Mouse (Mus musculus) left cerebral cortex, adult 9 months (tissue): Measurements from ENCODE around the gene Srgap1.

Experiments
- DNase-seq, 2 experiments: peaks; one replicate each; pipeline ENCODE4 v3.0.0; 2022; ENCODE audit warnings: low spot score in 2 of 2

Srgap1 gene

GRCm38 (mm10) chr10:121764469-121765173, 282.5 kb downstream of the Srgap1 start:
- DNase-seq: no peak

- no peak for DNase-seq
Observed at GRCm38 (mm10) chr10:121763191-121763590, 283.9 kb downstream of the Srgap1 start.

- no peak for DNase-seq
Observed at GRCm38 (mm10) chr10:121762141-121762540, 285.0 kb downstream of the Srgap1 start.

- DNase-seq: no peak
Observed at GRCm38 (mm10) chr10:121759095-121759494, 288.0 kb downstream of the Srgap1 start.

- no peak for DNase-seq
Observed at GRCm38 (mm10) chr10:121756677-121757076, 290.4 kb downstream of the Srgap1 start.

- no peak for DNase-seq
Observed at GRCm38 (mm10) chr10:121755822-121756221, 291.3 kb downstream of the Srgap1 start.

- no peak for DNase-seq
Observed at GRCm38 (mm10) chr10:121754237-121754636, 292.9 kb downstream of the Srgap1 start.

GRCm38 (mm10) chr10:121750175-121750574, 296.9 kb downstream of the Srgap1 start:
- peak; percentile 55 to 72 for DNase-seq

GRCm38 (mm10) chr10:121742336-121742735, 304.8 kb downstream of the Srgap1 start:
- no peak for DNase-seq

GRCm38 (mm10) chr10:121739548-121740505, 307.3 kb downstream of the Srgap1 start, which contains the start of gene BC048403:
Gene BC048403 (plus strand): TSS chr10:121739937.
- DNase-seq: peak; percentile 66 to 79

GRCm38 (mm10) chr10:121737256-121737655, 309.9 kb downstream of the Srgap1 start:
- no peak for DNase-seq

- DNase-seq: no peak
Observed at GRCm38 (mm10) chr10:121732542-121732941, 314.6 kb downstream of the Srgap1 start.

- no peak for DNase-seq
Observed at GRCm38 (mm10) chr10:121731048-121731725, 315.9 kb downstream of the Srgap1 start.
